Mouse (Mus musculus) heart, postnatal 0 days (tissue): ENCODE results near the gene Fam241b. TPM values are rescaled to one million over a fixed set of nuclear protein-coding genes. Genes with fewer than 3 reads are reported as not detected.
"Not testable (repeated sequence)": the region's sequence is repeated elsewhere in the genome, so short reads cannot be mapped to it uniquely, and the experiment has no call there.

Experiments
- ATAC-seq: fragments of 200-750 bp; cut with Nextera tagmentation; 2 replicates; pipeline ENCODE4 v1.8.0; 2017; ENCODE audit warnings: low read depth, moderate number of reproducible peaks, moderate library complexity; ENCODE audit not compliant: insufficient read depth
- DNase-seq: peaks from one replicate; pipeline ENCODE4 v3.0.0-alpha.2; 2016; ENCODE audit warnings: low spot score
- H3K27ac ChIP-seq: fragments of 300-500 bp; sonication (generic); 2 replicates; pipeline ENCODE4 v1.5.1; 2014; ENCODE audit warnings: low read depth, mild to moderate bottlenecking
- H3K27me3 ChIP-seq: fragments of 300-500 bp; sonication (generic); 2 replicates; pipeline ENCODE4 v1.6.1; 2014; ENCODE audit warnings: low read length, mixed read lengths; ENCODE audit not compliant: control insufficient read depth, insufficient read depth
- H3K36me3 ChIP-seq: fragments of 300-500 bp; sonication (generic); replicated peaks from 2 replicates; pipeline ENCODE4 v1.6.1; 2014; ENCODE audit warnings: low read length, mixed read lengths; ENCODE audit not compliant: control insufficient read depth, insufficient read depth
- H3K4me1 ChIP-seq: fragments of 300-500 bp; sonication (generic); 2 replicates; pipeline ENCODE4 v1.6.1; 2014; ENCODE audit warnings: antibody characterized with exemption; ENCODE audit not compliant: control insufficient read depth, insufficient read depth
- H3K4me2 ChIP-seq: fragments of 300-500 bp; sonication (generic); 2 replicates; pipeline ENCODE4 v1.6.1; 2014; ENCODE audit warnings: low read depth, mild to moderate bottlenecking, low read length, moderate library complexity
- H3K4me3 ChIP-seq: fragments of 300-500 bp; sonication (generic); 2 replicates; pipeline ENCODE4 v1.5.1; 2014; ENCODE audit warnings: low read depth, low read length
- H3K9ac ChIP-seq: fragments of 300-500 bp; sonication (generic); replicated peaks from 2 replicates; pipeline ENCODE4 v1.6.1; 2014; ENCODE audit warnings: low read depth, low read length, mixed read lengths
- H3K9me3 ChIP-seq: fragments of 300-500 bp; sonication (generic); replicated peaks from 2 replicates; pipeline ENCODE4 v1.6.1; 2016; ENCODE audit warnings: low read length; ENCODE audit not compliant: control insufficient read depth
- CTCF ChIP-seq: IDR thresholded peaks from 2 replicates; pipeline ENCODE4 v1.5.1; 2016; ENCODE audit warnings: antibody characterized with exemption, control low read depth, low read depth
- EP300 ChIP-seq: IDR thresholded peaks from 2 replicates; pipeline ENCODE4 v1.6.1; 2016; ENCODE audit warnings: antibody characterized with exemption, low read depth
- WGBS: fragments of 180-500 bp; shearing (Covaris S2); extraction: QIAGEN DNeasy Blood & Tissue Kit; methylation state at CpG from one replicate; pipeline ENCODE4 v1.1.7; 2014; 5-methylcytosine and 5-hydroxymethylcytosine counted together
- polyA plus RNA-seq: library from polyadenylated mRNA; unstranded; fragments of >200 nt; fragmentation: Nextera tagmentation; extraction: Ambion mirVana; gene quantifications from 2 replicates; pipeline ENCODE4 v1.2.1, GENCODE M21; 2015
- total RNA-seq: library from RNA; depleted of rRNA; stranded (reverse); fragments of >200 nt; gene quantifications from 2 replicates; pipeline ENCODE4 v1.2.3, GENCODE M21; 2014; ENCODE audit warnings: low replicate concordance

Fam241b gene
- total and polyA plus RNA-seq, 2 experiments from 2014 or later: 2.3 TPM; not detected in 1

DNA sequence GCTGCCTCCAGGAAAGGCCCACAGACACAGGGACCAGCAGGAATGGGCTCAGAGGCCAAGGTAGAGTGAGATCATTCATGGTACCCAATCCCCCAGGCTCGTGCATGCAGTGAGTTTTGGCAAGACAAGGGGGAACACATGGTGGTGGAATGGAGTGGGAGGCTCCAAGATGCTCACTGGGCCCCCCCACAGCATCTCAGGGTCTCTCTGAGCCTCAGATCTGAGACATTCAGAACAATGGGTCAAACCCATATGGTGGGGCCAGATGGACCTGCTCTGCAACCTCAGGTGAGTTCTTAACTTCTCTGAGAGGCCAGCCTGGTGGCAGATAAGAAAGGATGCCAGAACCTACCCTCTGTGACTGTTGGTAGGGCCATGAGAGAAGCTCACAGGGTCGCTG is 57.7 kb downstream of the Fam241b start:
- Histone ChIP-seq H3K4me2 (no peak overlapping the region), H3K27me3 (no peaks in the 10 kb centered on the region), H3K4me1 (no peaks in the 10 kb centered on the region), H3K9ac (no peak overlapping the region), H3K27ac (no peak overlapping the region), H3K9me3 (no peaks in the 10 kb centered on the region), H3K4me3 (no peak overlapping the region), H3K36me3 (no peaks in the 10 kb centered on the region)
- TF ChIP-seq EP300: no peak
- TF ChIP-seq CTCF: no peak
- ATAC-seq: no peak
- DNase-seq: no peak
- 54% methylated on average over 2 of the region's 2 CpGs for WGBS

GRCm38 (mm10) chr10:62076248-62077134 is 67.2 kb downstream of the Fam241b start:
- no peak overlapping the region for H3K27ac ChIP-seq

GRCm38 (mm10) chr10:62071346-62071745 is 72.4 kb downstream of the Fam241b start:
- WGBS: 77% methylated on average over 12 of the region's 14 CpGs
- H3K9ac ChIP-seq, H3K9me3 ChIP-seq, H3K27ac ChIP-seq, H3K4me1 ChIP-seq, ATAC-seq, H3K4me3 ChIP-seq, H3K27me3 ChIP-seq, H3K36me3 ChIP-seq, DNase-seq, H3K4me2 ChIP-seq: not testable (repeated sequence)

More at GRCm38 (mm10) chr10:62076248-62077134, 67.2 kb downstream of the Fam241b start:
- no peak overlapping the region for H3K4me3 ChIP-seq
- no peaks in the 10 kb centered on the region for H3K36me3 ChIP-seq
- H3K4me1 ChIP-seq: no peaks in the 10 kb centered on the region
- TF ChIP-seq EP300 (no peak), CTCF (no peak)
- H3K27me3 ChIP-seq: no peaks in the 10 kb centered on the region
- peaks cover 12% of the 10 kb centered on the region; the same call in 1 of the 2 replicates for H3K9me3 ChIP-seq
- no peak overlapping the region for H3K9ac ChIP-seq
- ATAC-seq (no peak), DNase-seq (no peak)
- H3K4me2 ChIP-seq: no peak overlapping the region
- 72% methylated on average over 11 of the region's 11 CpGs for WGBS

DNA sequence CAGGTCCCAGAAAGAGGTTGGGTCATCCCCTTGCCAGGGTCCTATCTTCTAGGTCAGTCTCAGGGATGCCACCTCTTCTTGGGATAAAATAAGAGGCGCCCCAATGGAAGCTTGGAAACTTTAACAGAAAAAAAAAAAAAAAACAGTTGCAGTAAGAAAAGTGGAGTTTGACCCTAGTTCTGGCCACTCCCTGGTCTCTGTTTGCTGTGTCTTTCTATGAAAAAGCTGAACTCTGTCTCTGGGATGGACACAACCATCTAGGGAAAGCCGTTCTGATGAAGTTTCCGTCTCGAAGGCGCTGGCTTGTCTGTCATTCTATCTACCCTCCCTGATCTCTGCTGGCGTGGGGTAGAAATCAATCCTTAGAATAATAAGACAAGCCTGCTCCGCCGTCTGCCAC is 73.1 kb downstream of the Fam241b start:
- Histone ChIP-seq H3K27me3 (no peaks in the 10 kb centered on the region), H3K36me3 (no peaks in the 10 kb centered on the region), H3K4me2 (no peak overlapping the region), H3K27ac (no peak overlapping the region), H3K9me3 (no peaks in the 10 kb centered on the region), H3K9ac (no peak overlapping the region), H3K4me1 (no peaks in the 10 kb centered on the region), H3K4me3 (no peak overlapping the region)
- ATAC-seq (no peak), DNase-seq (no peak)
- no peak for TF ChIP-seq EP300
- TF ChIP-seq CTCF: no peak
- WGBS: 86% methylated on average over 8 of the region's 8 CpGs

- TF ChIP-seq EP300: no peak
- TF ChIP-seq CTCF: no peak
- DNase-seq: no peak
- Histone ChIP-seq H3K4me3 (no peak overlapping the region), H3K27me3 (no peaks in the 10 kb centered on the region), H3K36me3 (no peaks in the 10 kb centered on the region), H3K4me2 (no peak overlapping the region), H3K9ac (no peak overlapping the region), H3K9me3 (no peaks in the 10 kb centered on the region), H3K27ac (no peak overlapping the region), H3K4me1 (no peaks in the 10 kb centered on the region)
- ATAC-seq: no peak
- WGBS: 88% methylated on average over 3 of the region's 3 CpGs
Measured at GRCm38 (mm10) chr10:62069946-62070345, 73.8 kb downstream of the Fam241b start.

DNA sequence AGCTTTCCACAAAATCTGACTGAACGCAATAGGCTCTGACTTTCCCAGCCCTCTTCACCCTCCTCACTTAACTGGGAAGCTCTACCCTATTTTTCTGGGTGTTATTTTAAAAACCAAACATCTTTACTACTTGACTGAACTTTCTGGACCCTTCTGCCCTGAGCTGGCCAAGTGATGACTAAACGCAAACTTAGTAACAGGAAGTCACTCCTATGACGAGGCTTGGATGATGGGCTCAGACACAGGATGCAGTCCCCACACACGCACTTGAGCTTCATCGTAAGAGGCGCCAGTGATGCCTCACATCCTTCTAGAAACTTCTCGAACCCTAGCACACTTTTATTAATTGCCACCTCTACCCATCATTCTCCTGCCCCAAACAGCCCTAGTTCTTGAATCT is 74.3 kb downstream of the Fam241b start:
- no peak overlapping the region for H3K4me3 ChIP-seq
- H3K27ac ChIP-seq: no peak overlapping the region
- H3K36me3 ChIP-seq: no peaks in the 10 kb centered on the region
- ATAC-seq: no peak
- H3K27me3 ChIP-seq: no peaks in the 10 kb centered on the region
- DNase-seq: no peak
- no peak overlapping the region for H3K9ac ChIP-seq
- H3K9me3 ChIP-seq: no peaks in the 10 kb centered on the region
- WGBS: 71% methylated on average over 7 of the region's 7 CpGs
- H3K4me2 ChIP-seq: no peak overlapping the region
- H3K4me1 ChIP-seq: no peaks in the 10 kb centered on the region
- no peak for TF ChIP-seq EP300
- no peak for TF ChIP-seq CTCF
